Mouse (Mus musculus) kidney, postnatal 0 days (tissue): ENCODE results near the gene Ttll3. TPM values are rescaled to one million over a fixed set of nuclear protein-coding genes. Genes with fewer than 3 reads are reported as not detected.

Experiments
- ATAC-seq: fragments of 200-750 bp; cut with Nextera tagmentation; replicated peaks from 2 replicates; pipeline ENCODE4 v1.8.0; 2017; ENCODE audit warnings: low read depth, moderate number of reproducible peaks, moderate TSS enrichment, moderate library complexity; ENCODE audit not compliant: low FRiP score
- DNase-seq: peaks from one replicate; pipeline ENCODE4 v3.0.0-alpha.2; 2016; ENCODE audit warnings: low spot score
- H3K27ac ChIP-seq: fragments of 300-500 bp; sonication (generic); 2 replicates; pipeline ENCODE4 v1.5.1; 2014; ENCODE audit warnings: mild to moderate bottlenecking
- H3K27me3 ChIP-seq: fragments of 300-500 bp; sonication (generic); 2 replicates; pipeline ENCODE4 v1.6.1; 2014; ENCODE audit warnings: low read length, mixed read lengths; ENCODE audit not compliant: insufficient read depth
- H3K36me3 ChIP-seq: fragments of 300-500 bp; sonication (generic); 2 replicates; pipeline ENCODE4 v1.6.1; 2014; ENCODE audit warnings: low read length, mixed read lengths; ENCODE audit not compliant: insufficient read depth
- H3K4me1 ChIP-seq: fragments of 300-500 bp; sonication (generic); replicated peaks from 2 replicates; pipeline ENCODE4 v1.6.1; 2014; ENCODE audit warnings: antibody characterized with exemption, low read length, mixed read lengths; ENCODE audit not compliant: insufficient read depth
- H3K4me2 ChIP-seq: fragments of 300-500 bp; sonication (generic); 2 replicates; pipeline ENCODE4 v1.6.1; 2014; ENCODE audit warnings: mild to moderate bottlenecking, low read length, moderate library complexity, mixed read lengths
- H3K4me3 ChIP-seq: fragments of 300-500 bp; sonication (generic); replicated peaks from 2 replicates; pipeline ENCODE4 v1.5.1; 2014; ENCODE audit warnings: low read depth, low read length
- H3K9ac ChIP-seq: fragments of 300-500 bp; sonication (generic); 2 replicates; pipeline ENCODE4 v1.6.1; 2014; ENCODE audit warnings: low read depth, low read length
- H3K9me3 ChIP-seq: fragments of 300-500 bp; sonication (generic); replicated peaks from 2 replicates; pipeline ENCODE4 v1.6.1; 2016; ENCODE audit warnings: low read length, inconsistent platforms, mixed read lengths
- CTCF ChIP-seq: IDR thresholded peaks from 2 replicates; pipeline ENCODE4 v1.5.1; 2016; ENCODE audit warnings: antibody characterized with exemption, low read depth, mild to moderate bottlenecking, moderate library complexity
- WGBS: fragments of 180-500 bp; shearing (Covaris S2); extraction: QIAGEN DNeasy Blood & Tissue Kit; methylation state at CpG from one replicate; pipeline ENCODE4 v1.1.7; 2014; 5-methylcytosine and 5-hydroxymethylcytosine counted together
- microRNA-seq: library from miRNA; unstranded; fragments of <30 nt; microRNA quantifications from one replicate; pipeline ENCODE4, GENCODE M21; 2016
- polyA plus RNA-seq: library from polyadenylated mRNA; unstranded; fragments of >200 nt; fragmentation: Nextera tagmentation; extraction: Ambion mirVana; gene quantifications from 2 replicates; pipeline ENCODE4 v1.2.1, GENCODE M21; 2015

Gene Ttll3
- polyA plus RNA-seq, 1 experiment from 2014 or later, result 1.5 TPM

- no peaks in the 10 kb centered on the region for H3K4me1 ChIP-seq
- H3K27me3 ChIP-seq, result no peaks in the 10 kb centered on the region
- H3K36me3 ChIP-seq, result peaks cover 16% of the 10 kb centered on the region
- no peak overlapping the region for H3K4me2 ChIP-seq
- no peak for TF ChIP-seq CTCF
- ATAC-seq (no peak), DNase-seq (no peak)
- H3K27ac ChIP-seq, result no peak overlapping the region
- WGBS, result 63% methylated on average over 2 of the region's 2 CpGs
- no peaks in the 10 kb centered on the region for H3K9me3 ChIP-seq
- H3K9ac ChIP-seq, result no peak overlapping the region
- no peak overlapping the region for H3K4me3 ChIP-seq
These were observed 62.8 kb downstream of the Ttll3 start for GRCm38 (mm10) chr6:113451839-113452238.

- Histone ChIP-seq H3K27ac (no peak overlapping the region), H3K9me3 (no peaks in the 10 kb centered on the region), H3K9ac (no peak overlapping the region), H3K4me1 (0 out of 2 replicates have a peak, but pooled peaks cover 2% of the 10 kb centered on the region), H3K27me3 (no peaks in the 10 kb centered on the region), H3K4me3 (no peak overlapping the region), H3K4me2 (no peak overlapping the region), H3K36me3 (no peaks in the 10 kb centered on the region)
- DNase-seq (no peak), ATAC-seq (no peak)
- TF ChIP-seq CTCF, result no peak
- 68% methylated on average over 5 of the region's 5 CpGs for WGBS
These were observed 65.9 kb downstream of the Ttll3 start for GRCm38 (mm10) chr6:113455007-113455406.

GRCm38 (mm10) chr6:113457952-113458534 lies 69.0 kb downstream of the Ttll3 start, which contains the start of gene Il17re:
TSS of gene Il17re (plus strand) at chr6:113458484.
- DNase-seq (no peak), ATAC-seq (no peak)
- TF ChIP-seq CTCF, result no peak
- Histone ChIP-seq H3K9me3 (no peaks in the 10 kb centered on the region), H3K36me3 (no peaks in the 10 kb centered on the region), H3K27ac (peak within 1 kb of the TSS; percentile 43; the same call in 1 of the 2 replicates), H3K4me1 (0 out of 2 replicates have a peak, but pooled peaks cover 2% of the 10 kb centered on the region), H3K4me2 (peak within 1 kb of the TSS; percentile 13; the same call in 1 of the 2 replicates), H3K9ac (peak within 1 kb of the TSS; percentile 49), H3K27me3 (no peaks in the 10 kb centered on the region), H3K4me3 (no peak within 1 kb of the TSS)
- 42% methylated on average over 10 of the region's 10 CpGs for WGBS

DNA sequence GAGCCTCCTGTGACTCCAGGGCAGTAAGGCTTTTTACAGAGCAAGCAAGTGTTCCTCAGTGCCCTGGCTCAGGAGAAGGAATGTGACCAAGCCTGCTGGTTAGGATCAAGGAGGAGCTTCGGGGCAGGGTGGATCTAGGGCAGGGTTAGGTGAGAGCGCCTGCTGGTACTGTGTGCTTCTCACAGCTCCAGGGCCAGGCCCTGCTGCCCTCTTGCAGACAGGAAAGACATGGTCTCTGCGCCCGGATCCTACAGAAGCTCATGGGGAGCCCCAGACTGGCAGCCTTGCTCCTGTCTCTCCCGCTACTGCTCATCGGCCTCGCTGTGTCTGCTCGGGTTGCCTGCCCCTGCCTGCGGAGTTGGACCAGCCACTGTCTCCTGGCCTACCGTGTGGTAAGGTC lies 69.6 kb downstream of the Ttll3 start:
- H3K4me3 ChIP-seq, result no peak overlapping the region
- H3K9ac ChIP-seq, result peak overlapping the region; percentile 49
- H3K9me3 ChIP-seq, result no peaks in the 10 kb centered on the region
- no peaks in the 10 kb centered on the region for H3K36me3 ChIP-seq
- H3K27me3 ChIP-seq, result no peaks in the 10 kb centered on the region
- no peak for TF ChIP-seq CTCF
- H3K4me1 ChIP-seq, result 0 out of 2 replicates have a peak, but pooled peaks cover 2% of the 10 kb centered on the region
- no peak for DNase-seq
- peak overlapping the region; percentile 43; the same call in 1 of the 2 replicates for H3K27ac ChIP-seq
- peak overlapping the region; percentile 13; the same call in 1 of the 2 replicates for H3K4me2 ChIP-seq
- ATAC-seq, result peak; percentile 76; the same call in 1 of the 2 replicates
- 57% methylated on average over 10 of the region's 10 CpGs for WGBS

GRCm38 (mm10) chr6:113464040-113464439 lies 75.0 kb downstream of the Ttll3 start:
- DNase-seq (no peak), ATAC-seq (no peak)
- Histone ChIP-seq H3K27ac (no peak overlapping the region), H3K9me3 (no peaks in the 10 kb centered on the region), H3K36me3 (no peaks in the 10 kb centered on the region), H3K4me2 (no peak overlapping the region), H3K27me3 (no peaks in the 10 kb centered on the region), H3K4me1 (0 out of 2 replicates have a peak, but pooled peaks cover 4% of the 10 kb centered on the region), H3K4me3 (no peak overlapping the region), H3K9ac (no peak overlapping the region)
- TF ChIP-seq CTCF, result no peak
- WGBS, result 64% methylated on average over 7 of the region's 7 CpGs

Small RNAs within 50 kb of the gene (microRNA-seq; reads per million reads assigned to microRNA genes)
- gene Gm24387, result not detected

Other genes with a start within 250 kb of the Ttll3 start
- 0.20 and 0.45 TPM in 2 replicates for gene Lhfpl4, start 193.9 kb upstream of the Ttll3 start, polyA plus RNA-seq
- 30.5 and 33.7 TPM in 2 replicates for gene Mtmr14, start 151.4 kb upstream of the Ttll3 start, polyA plus RNA-seq
- not detected in 2 replicates for gene Cpne9, start 107.0 kb upstream of the Ttll3 start, polyA plus RNA-seq
- 12.2 and 12.5 TPM in 2 replicates for gene Brpf1, start 82.1 kb upstream of the Ttll3 start, polyA plus RNA-seq
- gene Ogg1, start 62.3 kb upstream of the Ttll3 start, polyA plus RNA-seq, result 14.0 TPM in 2 replicates
- 90.6 and 99.7 TPM in 2 replicates for gene Camk1, start 45.3 kb upstream of the Ttll3 start, polyA plus RNA-seq
- 37.9 and 39.9 TPM in 2 replicates for gene Tada3, start 11.4 kb upstream of the Ttll3 start, polyA plus RNA-seq
- gene Arpc4, start 11.1 kb upstream of the Ttll3 start, polyA plus RNA-seq, result 375 and 420 TPM in 2 replicates
- 24.4 and 30.5 TPM in 2 replicates for gene Rpusd3, start 30.1 kb downstream of the Ttll3 start, polyA plus RNA-seq
- 0.17 and 0.23 TPM in 2 replicates for gene Cidec, start 46.5 kb downstream of the Ttll3 start, polyA plus RNA-seq
- 111 and 114 TPM in 2 replicates for gene Jagn1, start 53.3 kb downstream of the Ttll3 start, polyA plus RNA-seq
- gene Il17re, start 69.2 kb downstream of the Ttll3 start, polyA plus RNA-seq, result 10.9 and 11.1 TPM in 2 replicates
- 28.0 and 28.8 TPM in 2 replicates for gene Il17rc, start 82.2 kb downstream of the Ttll3 start, polyA plus RNA-seq
- 25.7 and 28.7 TPM in 2 replicates for gene Creld1, start 94.0 kb downstream of the Ttll3 start, polyA plus RNA-seq
- 0.52 and 0.55 TPM in 2 replicates for gene Prrt3, start 112.7 kb downstream of the Ttll3 start, polyA plus RNA-seq
- 114 and 118 TPM in 2 replicates for gene Emc3, start 142.4 kb downstream of the Ttll3 start, polyA plus RNA-seq
- gene Fancd2, start 142.4 kb downstream of the Ttll3 start, polyA plus RNA-seq, result 3.0 and 5.1 TPM in 2 replicates
- 1.6 TPM in 2 replicates for gene Fancd2os, start 211.5 kb downstream of the Ttll3 start, polyA plus RNA-seq
- 236 and 242 TPM in 2 replicates for gene Brk1, start 215.5 kb downstream of the Ttll3 start, polyA plus RNA-seq
- gene Vhl, start 234.7 kb downstream of the Ttll3 start, polyA plus RNA-seq, result 33.5 and 36.9 TPM in 2 replicates
- gene Irak2, start 249.2 kb downstream of the Ttll3 start, polyA plus RNA-seq, result 5.3 and 6.7 TPM in 2 replicates